Mouse (Mus musculus) thymus, adult 2 months (tissue): ENCODE results near the gene Numa1.

Source experiments
- CTCF ChIP-seq: fragments of 200-500 bp; IDR thresholded peaks from 2 replicates; pipeline ENCODE4 v1.5.1; 2012; ENCODE audit warnings: mild to moderate bottlenecking, control low read depth, low read length, moderate library complexity, borderline replicate concordance; ENCODE audit not compliant: control insufficient read depth, poor library complexity, insufficient read depth; ENCODE audit errors: extremely low read depth
- POLR2A ChIP-seq: fragments of 200-500 bp; IDR thresholded peaks from 2 replicates; pipeline ENCODE4 v1.6.1; 2012; ENCODE audit warnings: mild to moderate bottlenecking, low read length, control low read depth, moderate library complexity; ENCODE audit not compliant: control insufficient read depth, poor library complexity, insufficient read depth; ENCODE audit errors: extremely low read depth

GRCm38 (mm10) chr7:102011855-102012254, 77.9 kb downstream of the Numa1 start:
- TF ChIP-seq POLR2A (no peak), CTCF (no peak)
